Mouse (Mus musculus): ENCODE results near the gene Megf11. TPM values are rescaled to one million over a fixed set of nuclear protein-coding genes. Genes with fewer than 3 reads are reported as not detected.

Gene Megf11
- polyA plus RNA-seq, 1 experiment from 2014 or later: 16.3 TPM

DNA sequence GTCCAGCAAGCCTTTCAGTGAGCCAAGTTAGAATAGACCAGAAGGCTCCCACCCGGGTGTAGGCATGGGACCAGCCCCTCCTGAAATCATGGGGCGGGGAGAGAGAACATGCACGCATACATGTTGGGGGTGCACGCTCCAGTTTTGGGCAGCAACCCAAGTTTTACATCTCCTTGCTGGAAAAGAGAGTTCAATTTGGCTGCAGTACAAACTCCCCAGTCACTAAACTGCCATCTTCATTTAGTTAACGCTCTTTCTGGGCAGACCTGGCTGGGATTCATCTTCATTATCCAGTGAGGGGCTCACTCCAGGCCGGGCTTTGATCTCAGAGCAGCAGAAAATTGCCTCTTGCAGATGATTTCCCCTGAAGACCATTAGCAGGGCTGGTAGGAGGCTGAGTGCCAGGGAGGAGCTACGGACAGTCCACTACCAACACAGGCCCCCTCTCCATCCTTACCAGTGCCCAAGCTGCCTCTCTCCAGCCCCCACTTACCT, 218.8 kb downstream of the Megf11 start:
- Histone ChIP-seq H3K4me2 (no peak overlapping the region), H3K4me3 (no peak overlapping the region), H3K4me1 (replicated peaks) (peaks cover 48% of the 10 kb centered on the region), H3K9me3 (no peaks in the 10 kb centered on the region), H3K9ac (no peak overlapping the region), H3K27me3 (no peaks in the 10 kb centered on the region), H3K27ac (replicated peaks) (peak overlapping the region; percentile 4; the same call in 1 of the 2 replicates), H3K36me3 (no peaks in the 10 kb centered on the region)
- peak; percentile 57 for ATAC-seq (ENCODE audit: low FRiP score, low read depth)
- 34% methylated on average over 7 of the region's 7 CpGs for WGBS

DNA sequence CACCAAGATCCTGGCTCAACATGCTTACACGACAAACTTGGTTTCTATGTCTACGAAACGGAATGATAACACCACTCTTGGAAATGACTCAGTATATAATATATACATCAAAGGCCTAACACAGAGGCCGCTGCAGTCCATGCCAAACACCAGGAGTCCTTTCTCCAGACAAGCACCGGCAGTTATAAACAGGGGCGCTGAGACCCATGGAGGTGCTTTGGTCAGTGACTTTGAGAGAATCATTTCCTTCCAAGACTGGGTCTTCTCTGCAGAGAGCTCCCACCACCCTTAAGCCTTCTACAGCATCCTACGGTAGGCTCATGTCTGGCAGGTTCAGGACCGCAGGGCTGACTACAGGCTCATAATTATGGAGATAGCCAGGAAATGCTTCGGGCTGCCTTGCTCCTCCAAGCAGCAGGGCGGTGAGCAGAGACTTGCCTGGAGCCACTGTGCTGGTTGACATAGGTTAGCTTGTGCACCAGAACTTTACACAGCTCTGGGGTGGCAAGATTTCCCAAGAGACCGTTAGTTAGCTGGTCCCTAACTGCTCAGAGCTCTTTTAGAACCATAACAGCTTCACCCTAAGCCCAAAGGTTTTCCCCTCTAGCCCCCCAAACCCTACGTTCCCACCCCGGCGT, 219.8 kb downstream of the Megf11 start:
- H3K36me3 ChIP-seq: no peaks in the 10 kb centered on the region
- H3K4me3 ChIP-seq: no peak overlapping the region
- ATAC-seq (ENCODE audit: low FRiP score, low read depth): peak; percentile 1; the same call in 1 of the 2 replicates
- 49% methylated on average over 14 of the region's 14 CpGs for WGBS
- no peak overlapping the region for H3K9ac ChIP-seq
- no peaks in the 10 kb centered on the region for H3K9me3 ChIP-seq
- H3K4me2 ChIP-seq: no peak overlapping the region
- peak overlapping the region; percentile 49 for H3K27ac ChIP-seq (replicated peaks)
- peaks cover 54% of the 10 kb centered on the region for H3K4me1 ChIP-seq (replicated peaks)
- H3K27me3 ChIP-seq: no peaks in the 10 kb centered on the region

GRCm38 (mm10) chr9:64605735-64606349, 220.4 kb downstream of the Megf11 start:
- H3K9ac ChIP-seq: no peak overlapping the region; the same call in 1 of the 2 replicates
- no peaks in the 10 kb centered on the region for H3K36me3 ChIP-seq
- WGBS: 10% methylated on average over 13 of the region's 13 CpGs
- no peaks in the 10 kb centered on the region for H3K27me3 ChIP-seq
- no peak overlapping the region for H3K4me2 ChIP-seq
- H3K9me3 ChIP-seq: no peaks in the 10 kb centered on the region
- H3K27ac ChIP-seq (replicated peaks): peak overlapping the region; percentile 49
- peaks cover 53% of the 10 kb centered on the region for H3K4me1 ChIP-seq (replicated peaks)
- no peak overlapping the region for H3K4me3 ChIP-seq
- ATAC-seq (ENCODE audit: low FRiP score, low read depth): peak; percentile 85

- H3K9me3 ChIP-seq: no peaks in the 10 kb centered on the region
- no peaks in the 10 kb centered on the region for H3K36me3 ChIP-seq
- WGBS: 86% methylated on average over 1 of the region's 1 CpGs
- no peak overlapping the region for H3K9ac ChIP-seq
- no peak overlapping the region for H3K4me2 ChIP-seq
- H3K27ac ChIP-seq (replicated peaks): 0 out of 2 replicates have a peak overlapping the region, but pooled peaks have one; percentile 49
- no peaks in the 10 kb centered on the region for H3K27me3 ChIP-seq
- ATAC-seq (ENCODE audit: low FRiP score, low read depth): no peak
- H3K4me1 ChIP-seq (replicated peaks): peaks cover 65% of the 10 kb centered on the region
- no peak overlapping the region for H3K4me3 ChIP-seq
These were observed 221.6 kb downstream of the Megf11 start for GRCm38 (mm10) chr9:64607049-64607448.

DNA sequence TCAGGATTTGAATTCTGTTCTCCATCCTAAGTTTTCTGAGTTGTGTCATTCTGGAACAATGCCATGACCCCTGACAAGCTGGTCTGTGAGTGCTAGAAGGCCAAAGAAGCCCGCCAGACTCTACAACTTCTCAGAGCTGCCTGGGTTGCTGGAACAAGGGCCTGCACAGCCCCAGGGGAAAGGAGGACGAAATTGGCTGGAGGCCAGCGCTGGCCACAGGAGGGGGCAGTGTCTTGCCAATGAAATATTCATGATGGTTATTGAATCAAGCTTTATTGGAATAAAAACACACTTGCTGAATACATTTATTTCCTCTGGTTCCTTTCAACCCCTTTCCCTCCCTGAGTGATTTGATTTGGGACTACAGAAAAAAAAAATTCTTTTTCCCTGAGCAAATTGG, 224.1 kb downstream of the Megf11 start:
- ATAC-seq (ENCODE audit: low FRiP score, low read depth): no peak
- 0 out of 2 replicates have a peak overlapping the region, but pooled peaks have one; percentile 37 for H3K27ac ChIP-seq (replicated peaks)
- no peak overlapping the region for H3K4me3 ChIP-seq
- 14% methylated on average over 3 of the region's 3 CpGs for WGBS
- H3K9me3 ChIP-seq: no peaks in the 10 kb centered on the region
- H3K9ac ChIP-seq: no peak overlapping the region
- H3K4me2 ChIP-seq: no peak overlapping the region
- H3K27me3 ChIP-seq: no peaks in the 10 kb centered on the region
- peaks cover 69% of the 10 kb centered on the region for H3K4me1 ChIP-seq (replicated peaks)
- no peaks in the 10 kb centered on the region for H3K36me3 ChIP-seq

GRCm38 (mm10) chr9:64612121-64612983, 226.9 kb downstream of the Megf11 start:
- H3K9ac ChIP-seq: no peak overlapping the region

DNA sequence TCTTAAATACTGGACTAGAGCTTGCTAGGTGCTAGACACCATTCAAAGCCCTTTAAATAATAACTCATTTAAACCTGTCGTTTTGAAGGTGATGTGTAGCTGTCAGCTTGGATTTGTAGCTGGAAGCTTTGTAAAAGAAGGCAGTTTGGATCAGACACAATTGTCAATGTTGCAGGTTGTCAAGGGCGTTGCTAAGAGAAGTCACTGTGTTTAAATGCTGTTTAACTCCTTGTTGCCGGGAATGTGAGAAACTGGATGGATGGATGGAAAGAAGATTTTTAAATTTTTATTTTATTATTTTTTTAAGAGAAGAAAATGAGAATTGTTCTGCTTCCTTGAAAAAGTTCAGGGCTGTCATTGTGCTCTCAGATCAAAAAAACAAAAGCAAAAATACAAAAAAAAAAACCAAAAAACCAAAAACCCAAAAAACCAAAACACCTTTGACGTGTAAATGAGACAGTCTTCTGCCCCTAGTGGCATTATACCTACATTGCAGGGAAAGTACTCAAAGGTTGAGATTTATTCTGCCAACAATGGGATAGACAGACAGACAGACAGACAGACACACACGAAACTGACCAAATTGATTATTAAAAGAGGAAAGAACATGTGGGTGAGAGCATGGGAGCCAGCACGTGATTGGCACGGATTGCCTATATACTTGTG, 227.7 kb downstream of the Megf11 start:
- Histone ChIP-seq H3K27ac (replicated peaks) (peak overlapping the region; percentile 71), H3K27me3 (no peaks in the 10 kb centered on the region), H3K4me1 (replicated peaks) (peaks cover 39% of the 10 kb centered on the region), H3K9ac (no peak overlapping the region), H3K4me2 (peak overlapping the region; percentile 32; the same call in 1 of the 2 replicates), H3K36me3 (no peaks in the 10 kb centered on the region), H3K4me3 (no peak overlapping the region), H3K9me3 (no peaks in the 10 kb centered on the region)
- 44% methylated on average over 7 of the region's 7 CpGs for WGBS
- no peak for ATAC-seq (ENCODE audit: low FRiP score, low read depth)

More at GRCm38 (mm10) chr9:64612121-64612983, 226.9 kb downstream of the Megf11 start:
- ATAC-seq (ENCODE audit: low FRiP score, low read depth): peak; percentile 83
- peaks cover 41% of the 10 kb centered on the region for H3K4me1 ChIP-seq (replicated peaks)
- peak overlapping the region; percentile 71 for H3K27ac ChIP-seq (replicated peaks)
- H3K4me3 ChIP-seq: no peak overlapping the region
- peak overlapping the region; percentile 32; the same call in 1 of the 2 replicates for H3K4me2 ChIP-seq
- H3K36me3 ChIP-seq: no peaks in the 10 kb centered on the region
- H3K27me3 ChIP-seq: no peaks in the 10 kb centered on the region
- 8% methylated on average over 7 of the region's 7 CpGs for WGBS
- no peaks in the 10 kb centered on the region for H3K9me3 ChIP-seq

DNA sequence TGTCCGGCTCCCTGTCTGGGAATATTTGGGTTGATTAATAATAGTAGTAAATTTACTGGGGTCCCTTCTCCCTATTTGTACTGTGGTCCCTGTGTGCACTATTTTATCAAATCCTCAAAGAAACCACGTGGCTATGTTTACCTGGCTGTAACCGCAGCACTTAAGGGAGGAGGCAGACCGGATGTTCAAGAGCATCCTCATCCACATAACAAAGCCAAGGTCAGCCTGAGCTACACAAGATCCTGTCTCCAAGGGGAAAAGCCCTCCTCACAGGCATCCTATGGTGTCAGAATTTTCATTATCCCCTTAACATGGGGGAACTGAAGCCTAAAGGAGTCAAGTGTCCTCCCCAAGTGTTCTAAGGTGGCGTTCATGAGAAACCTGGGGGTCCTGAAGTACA, 232.0 kb downstream of the Megf11 start:
- Histone ChIP-seq H3K9ac (no peak overlapping the region), H3K27ac (replicated peaks) (no peak overlapping the region), H3K4me1 (replicated peaks) (peaks cover 51% of the 10 kb centered on the region), H3K4me2 (no peak overlapping the region), H3K9me3 (no peaks in the 10 kb centered on the region), H3K27me3 (no peaks in the 10 kb centered on the region), H3K4me3 (no peak overlapping the region), H3K36me3 (no peaks in the 10 kb centered on the region)
- 55% methylated on average over 5 of the region's 5 CpGs for WGBS
- ATAC-seq (ENCODE audit: low FRiP score, low read depth): no peak

GRCm38 (mm10) chr9:64618433-64618832, 233.0 kb downstream of the Megf11 start:
- Histone ChIP-seq H3K36me3 (no peaks in the 10 kb centered on the region), H3K27ac (replicated peaks) (no peak overlapping the region), H3K4me2 (no peak overlapping the region), H3K27me3 (peaks cover 1% of the 10 kb centered on the region; the same call in 1 of the 2 replicates), H3K9ac (no peak overlapping the region), H3K4me1 (replicated peaks) (peaks cover 44% of the 10 kb centered on the region), H3K4me3 (no peak overlapping the region), H3K9me3 (no peaks in the 10 kb centered on the region)
- no peak for ATAC-seq (ENCODE audit: low FRiP score, low read depth)
- 59% methylated on average over 3 of the region's 3 CpGs for WGBS

GRCm38 (mm10) chr9:64619440-64619839, 234.0 kb downstream of the Megf11 start:
- no peaks in the 10 kb centered on the region for H3K9me3 ChIP-seq
- H3K27me3 ChIP-seq: peaks cover 3% of the 10 kb centered on the region; the same call in 1 of the 2 replicates
- no peak overlapping the region for H3K9ac ChIP-seq
- WGBS: 53% methylated on average over 10 of the region's 10 CpGs
- no peak overlapping the region for H3K4me2 ChIP-seq
- peaks cover 41% of the 10 kb centered on the region for H3K4me1 ChIP-seq (replicated peaks)
- H3K27ac ChIP-seq (replicated peaks): no peak overlapping the region
- no peak overlapping the region for H3K4me3 ChIP-seq
- no peaks in the 10 kb centered on the region for H3K36me3 ChIP-seq
- no peak for ATAC-seq (ENCODE audit: low FRiP score, low read depth)

DNA sequence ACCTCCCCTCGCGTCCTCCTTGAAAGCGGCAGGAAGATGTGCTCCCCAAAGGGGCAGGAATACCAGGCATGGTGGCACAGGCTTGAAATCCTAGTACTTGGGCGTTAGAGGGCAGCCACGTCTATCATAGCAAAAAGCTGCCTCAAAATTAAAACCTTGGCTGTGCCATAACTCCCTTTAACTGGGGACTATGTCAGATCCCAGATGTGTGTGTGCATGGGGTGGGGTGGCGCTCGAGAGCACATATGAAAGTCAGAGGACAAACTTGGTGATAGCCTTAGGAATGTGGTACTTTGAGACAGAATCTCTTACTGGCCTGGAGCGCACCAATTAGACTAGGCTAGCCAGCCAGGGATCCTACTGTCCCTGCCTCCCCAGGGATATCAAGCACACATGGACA, 235.2 kb downstream of the Megf11 start:
- Histone ChIP-seq H3K4me2 (no peak overlapping the region), H3K4me1 (replicated peaks) (peaks cover 41% of the 10 kb centered on the region), H3K27ac (replicated peaks) (no peak overlapping the region), H3K9me3 (no peaks in the 10 kb centered on the region), H3K36me3 (no peaks in the 10 kb centered on the region), H3K9ac (no peak overlapping the region), H3K4me3 (no peak overlapping the region), H3K27me3 (peaks cover 3% of the 10 kb centered on the region; the same call in 1 of the 2 replicates)
- ATAC-seq (ENCODE audit: low FRiP score, low read depth): no peak
- WGBS: 73% methylated on average over 8 of the region's 8 CpGs
